Mouse (Mus musculus) fat pad, adult 2 months (tissue): Measurements from ENCODE around the gene Mrpl27.
"Not testable (repeated sequence)": the region's sequence is repeated elsewhere in the genome, so short reads cannot be mapped to it uniquely, and the experiment has no call there.

Experiments
- DNase-seq: peaks from one replicate; pipeline ENCODE4 v3.0.0-alpha.2; 2011; ENCODE audit warnings: low read depth, low spot score; ENCODE audit errors: extremely low read depth

Mrpl27 gene

GRCm38 (mm10) chr11:94665281-94665680, 11.7 kb downstream of the Mrpl27 start:
- no peak for DNase-seq

GRCm38 (mm10) chr11:94674984-94675383, 21.4 kb downstream of the Mrpl27 start:
- DNase-seq: no peak

- DNase-seq: no peak
These were observed 21.9 kb downstream of the Mrpl27 start for GRCm38 (mm10) chr11:94675446-94675845.

- no peak for DNase-seq
These were observed 22.7 kb downstream of the Mrpl27 start for GRCm38 (mm10) chr11:94676308-94676707.

- no peak for DNase-seq
These were observed 23.4 kb downstream of the Mrpl27 start, which contains the start of gene Xylt2 for GRCm38 (mm10) chr11:94676754-94677606. TSS of gene Xylt2 (minus strand) at chr11:94677515.

- DNase-seq: no peak
These were observed 24.1 kb downstream of the Mrpl27 start for GRCm38 (mm10) chr11:94677607-94678145.

GRCm38 (mm10) chr11:94680639-94681038, 27.1 kb downstream of the Mrpl27 start:
- no peak for DNase-seq

- DNase-seq: no peak
These were observed 28.1 kb downstream of the Mrpl27 start for GRCm38 (mm10) chr11:94681640-94682039.

GRCm38 (mm10) chr11:94682427-94682826, 28.9 kb downstream of the Mrpl27 start:
- DNase-seq: no peak

- DNase-seq: no peak
These were observed 33.6 kb downstream of the Mrpl27 start for GRCm38 (mm10) chr11:94687178-94687577.

GRCm38 (mm10) chr11:94692502-94692901, 38.9 kb downstream of the Mrpl27 start:
- not testable (repeated sequence) for DNase-seq

GRCm38 (mm10) chr11:94695508-94695907, 41.9 kb downstream of the Mrpl27 start:
- no peak for DNase-seq

- no peak for DNase-seq
These were observed 43.6 kb downstream of the Mrpl27 start for GRCm38 (mm10) chr11:94697140-94697539.

GRCm38 (mm10) chr11:94697703-94698464, 44.3 kb downstream of the Mrpl27 start:
- DNase-seq: no peak

GRCm38 (mm10) chr11:94699399-94699798, 45.8 kb downstream of the Mrpl27 start:
- no peak for DNase-seq

- DNase-seq: no peak
These were observed 48.0 kb downstream of the Mrpl27 start for GRCm38 (mm10) chr11:94701401-94702215.

- no peak for DNase-seq
These were observed 48.6 kb downstream of the Mrpl27 start for GRCm38 (mm10) chr11:94702216-94702610.

GRCm38 (mm10) chr11:94704020-94704419, 50.5 kb downstream of the Mrpl27 start:
- DNase-seq: no peak

GRCm38 (mm10) chr11:94704472-94704871, 50.9 kb downstream of the Mrpl27 start, which contains the start of gene Gm11541:
TSS of gene Gm11541 (minus strand) at chr11:94704499.
- DNase-seq: no peak
